Mouse (Mus musculus) hindbrain, embryonic 12.5 days (tissue): ENCODE data around the gene Cryge. TPM values are rescaled to one million over a fixed set of nuclear protein-coding genes. Genes with fewer than 3 reads are reported as not detected.
A peak's percentile ranks its signal among the peaks of the same experiment; 100 is the strongest.

ENCODE experiments used
- ATAC-seq: fragments of 200-750 bp; cut with Nextera tagmentation; 2 replicates; pipeline ENCODE4 v1.8.0; 2017; ENCODE audit warnings: moderate TSS enrichment; ENCODE audit not compliant: low FRiP score
- H3K27ac ChIP-seq: fragments of 300-500 bp; sonication (generic); 2 replicates; pipeline ENCODE4 v1.5.1; 2016; ENCODE audit warnings: mild to moderate bottlenecking
- H3K27me3 ChIP-seq: fragments of 300-500 bp; sonication (generic); 2 replicates; pipeline ENCODE4 v1.6.1; 2016; ENCODE audit warnings: mild to moderate bottlenecking
- H3K36me3 ChIP-seq: fragments of 300-500 bp; sonication (generic); 2 replicates; pipeline ENCODE4 v1.6.1; 2016; ENCODE audit warnings: mild to moderate bottlenecking
- H3K4me1 ChIP-seq: fragments of 300-500 bp; sonication (generic); 2 replicates; pipeline ENCODE4 v1.6.1; 2016
- H3K4me2 ChIP-seq: fragments of 300-500 bp; sonication (generic); replicated peaks from 2 replicates; pipeline ENCODE4 v1.6.1; 2016; ENCODE audit warnings: mild to moderate bottlenecking
- H3K4me3 ChIP-seq: fragments of 300-500 bp; sonication (generic); 2 replicates; pipeline ENCODE4 v1.5.1; 2016; ENCODE audit warnings: mild to moderate bottlenecking
- H3K9ac ChIP-seq: fragments of 300-500 bp; sonication (generic); 2 replicates; pipeline ENCODE4 v1.6.1; 2016; ENCODE audit warnings: mild to moderate bottlenecking, moderate library complexity
- H3K9me3 ChIP-seq: fragments of 300-500 bp; sonication (generic); replicated peaks from 2 replicates; pipeline ENCODE4 v1.6.1; 2016; ENCODE audit warnings: mild to moderate bottlenecking
- WGBS: fragments of 180-500 bp; shearing (Covaris S2); methylation state at CpG from one replicate; pipeline ENCODE4 v1.1.7; 2016; 5-methylcytosine and 5-hydroxymethylcytosine counted together
- polyA plus RNA-seq: library from polyadenylated mRNA; unstranded; fragments of >200 nt; fragmentation: Nextera tagmentation; extraction: Ambion mirVana; gene quantifications from 2 replicates; pipeline ENCODE4 v1.2.1, GENCODE M21; 2016

Gene Cryge
- polyA plus RNA-seq, 1 experiment from 2014 or later = not detected

GRCm38 (mm10) chr1:65048781-65049180, 2.2 kb downstream of the Cryge start:
- no peak overlapping the region for H3K4me3 ChIP-seq
- no peaks in the 10 kb centered on the region; the same call in 1 of the 2 replicates for H3K4me1 ChIP-seq
- no peak for ATAC-seq
- H3K27ac ChIP-seq = no peak overlapping the region
- no peak overlapping the region for H3K4me2 ChIP-seq
- H3K27me3 ChIP-seq = no peaks in the 10 kb centered on the region
- H3K9me3 ChIP-seq = no peaks in the 10 kb centered on the region
- no peaks in the 10 kb centered on the region for H3K36me3 ChIP-seq
- H3K9ac ChIP-seq = no peak overlapping the region
- WGBS = 58% methylated on average over 12 of the region's 12 CpGs

GRCm38 (mm10) chr1:65046401-65047109, 4.4 kb downstream of the Cryge start:
- no peak for ATAC-seq
- Histone ChIP-seq H3K4me3 (no peak overlapping the region), H3K27me3 (no peaks in the 10 kb centered on the region), H3K27ac (no peak overlapping the region), H3K4me1 (no peaks in the 10 kb centered on the region; the same call in 1 of the 2 replicates), H3K9me3 (no peaks in the 10 kb centered on the region), H3K36me3 (no peaks in the 10 kb centered on the region), H3K4me2 (no peak overlapping the region), H3K9ac (no peak overlapping the region)
- 41% methylated on average over 8 of the region's 8 CpGs for WGBS

GRCm38 (mm10) chr1:65043433-65043832, 7.5 kb downstream of the Cryge start:
- Histone ChIP-seq H3K4me1 (no peaks in the 10 kb centered on the region), H3K27me3 (no peaks in the 10 kb centered on the region), H3K4me2 (no peak overlapping the region), H3K36me3 (no peaks in the 10 kb centered on the region), H3K4me3 (no peak overlapping the region), H3K9ac (no peak overlapping the region), H3K27ac (no peak overlapping the region), H3K9me3 (no peaks in the 10 kb centered on the region)
- no peak for ATAC-seq
- WGBS = 84% methylated on average over 2 of the region's 2 CpGs

GRCm38 (mm10) chr1:65041837-65042236, 9.1 kb downstream of the Cryge start:
- Histone ChIP-seq H3K9ac (no peak overlapping the region), H3K27me3 (no peaks in the 10 kb centered on the region), H3K4me2 (no peak overlapping the region), H3K4me3 (no peak overlapping the region), H3K9me3 (no peaks in the 10 kb centered on the region), H3K27ac (no peak overlapping the region), H3K36me3 (no peaks in the 10 kb centered on the region), H3K4me1 (no peaks in the 10 kb centered on the region)
- no peak for ATAC-seq
- WGBS = 94% methylated on average over 3 of the region's 3 CpGs

- H3K27me3 ChIP-seq = no peaks in the 10 kb centered on the region
- H3K9ac ChIP-seq = no peak overlapping the region
- no peaks in the 10 kb centered on the region for H3K4me1 ChIP-seq
- no peak overlapping the region for H3K27ac ChIP-seq
- ATAC-seq = no peak
- no peak overlapping the region for H3K4me3 ChIP-seq
- no peak overlapping the region for H3K4me2 ChIP-seq
- no peaks in the 10 kb centered on the region for H3K36me3 ChIP-seq
- 75% methylated on average over 6 of the region's 6 CpGs for WGBS
- H3K9me3 ChIP-seq = no peaks in the 10 kb centered on the region
Measured at GRCm38 (mm10) chr1:65040806-65041205, 10.1 kb downstream of the Cryge start.

- H3K4me2 ChIP-seq = no peak overlapping the region
- H3K36me3 ChIP-seq = no peaks in the 10 kb centered on the region
- H3K27me3 ChIP-seq = no peaks in the 10 kb centered on the region
- H3K9me3 ChIP-seq = no peaks in the 10 kb centered on the region
- H3K4me1 ChIP-seq = no peaks in the 10 kb centered on the region
- 70% methylated on average over 3 of the region's 3 CpGs for WGBS
- no peak overlapping the region for H3K9ac ChIP-seq
- ATAC-seq = no peak
- no peak overlapping the region for H3K27ac ChIP-seq
- no peak overlapping the region for H3K4me3 ChIP-seq
Measured at GRCm38 (mm10) chr1:65039679-65040078, 11.3 kb downstream of the Cryge start.

GRCm38 (mm10) chr1:65037542-65037941, 13.4 kb downstream of the Cryge start:
- no peak overlapping the region for H3K27ac ChIP-seq
- WGBS = 71% methylated on average over 2 of the region's 2 CpGs
- no peak overlapping the region for H3K4me3 ChIP-seq
- no peaks in the 10 kb centered on the region for H3K27me3 ChIP-seq
- no peaks in the 10 kb centered on the region for H3K4me1 ChIP-seq
- no peaks in the 10 kb centered on the region for H3K36me3 ChIP-seq
- no peak for ATAC-seq
- H3K9ac ChIP-seq = no peak overlapping the region
- no peaks in the 10 kb centered on the region for H3K9me3 ChIP-seq
- no peak overlapping the region for H3K4me2 ChIP-seq

- no peaks in the 10 kb centered on the region for H3K36me3 ChIP-seq
- H3K4me2 ChIP-seq = no peak overlapping the region
Measured at GRCm38 (mm10) chr1:65035513-65035912, 15.4 kb downstream of the Cryge start.

GRCm38 (mm10) chr1:65032641-65033040, 18.3 kb downstream of the Cryge start, which contains the start of gene Akr1cl:
Gene Akr1cl (minus strand): TSS chr1:65032759.
- ATAC-seq = no peak
- Histone ChIP-seq H3K9ac (no peak within 1 kb of the TSS), H3K27me3 (no peaks in the 10 kb centered on the region)

More at GRCm38 (mm10) chr1:65035513-65035912, 15.4 kb downstream of the Cryge start:
- Histone ChIP-seq H3K9ac (no peak overlapping the region), H3K27ac (no peak overlapping the region), H3K4me1 (no peaks in the 10 kb centered on the region), H3K4me3 (no peak overlapping the region), H3K9me3 (no peaks in the 10 kb centered on the region), H3K27me3 (no peaks in the 10 kb centered on the region)
- no peak for ATAC-seq
- 49% methylated on average over 3 of the region's 3 CpGs for WGBS

GRCm38 (mm10) chr1:65028206-65028605, 22.7 kb downstream of the Cryge start:
- ATAC-seq = no peak
- no peak overlapping the region for H3K27ac ChIP-seq
- H3K9me3 ChIP-seq = no peaks in the 10 kb centered on the region
- no peaks in the 10 kb centered on the region for H3K36me3 ChIP-seq
- no peak overlapping the region for H3K4me3 ChIP-seq
- H3K4me2 ChIP-seq = no peak overlapping the region
- no peaks in the 10 kb centered on the region for H3K27me3 ChIP-seq
- 71% methylated on average over 9 of the region's 9 CpGs for WGBS
- no peak overlapping the region for H3K9ac ChIP-seq
- no peaks in the 10 kb centered on the region for H3K4me1 ChIP-seq

More at GRCm38 (mm10) chr1:65032641-65033040, 18.3 kb downstream of the Cryge start, which contains the start of gene Akr1cl:
- no peak within 1 kb of the TSS for H3K4me2 ChIP-seq
- no peak within 1 kb of the TSS for H3K4me3 ChIP-seq
- no peaks in the 10 kb centered on the region for H3K36me3 ChIP-seq
- H3K9me3 ChIP-seq = no peaks in the 10 kb centered on the region
- no peaks in the 10 kb centered on the region for H3K4me1 ChIP-seq
- no peak within 1 kb of the TSS for H3K27ac ChIP-seq

- no peak overlapping the region for H3K27ac ChIP-seq
- no peak overlapping the region for H3K9ac ChIP-seq
- H3K9me3 ChIP-seq = no peaks in the 10 kb centered on the region
- no peak overlapping the region for H3K4me3 ChIP-seq
- H3K27me3 ChIP-seq = no peaks in the 10 kb centered on the region
- no peaks in the 10 kb centered on the region for H3K4me1 ChIP-seq
- 79% methylated on average over 4 of the region's 4 CpGs for WGBS
- H3K4me2 ChIP-seq = no peak overlapping the region
- H3K36me3 ChIP-seq = no peaks in the 10 kb centered on the region
- no peak for ATAC-seq
Measured at GRCm38 (mm10) chr1:65012726-65013125, 38.2 kb downstream of the Cryge start.

GRCm38 (mm10) chr1:65010153-65010552, 40.8 kb downstream of the Cryge start:
- Histone ChIP-seq H3K36me3 (no peaks in the 10 kb centered on the region), H3K9me3 (no peaks in the 10 kb centered on the region), H3K9ac (no peak overlapping the region), H3K27ac (no peak overlapping the region), H3K4me2 (no peak overlapping the region), H3K4me3 (no peak overlapping the region), H3K4me1 (no peaks in the 10 kb centered on the region), H3K27me3 (no peaks in the 10 kb centered on the region)
- ATAC-seq = 0 out of 2 replicates have a peak, but pooled peaks have one; percentile 43
- 19% methylated on average over 9 of the region's 9 CpGs for WGBS

- no peak overlapping the region for H3K27ac ChIP-seq
- WGBS = 87% methylated on average over 6 of the region's 6 CpGs
Measured at GRCm38 (mm10) chr1:65005575-65005974, 45.4 kb downstream of the Cryge start.

More at GRCm38 (mm10) chr1:65005575-65005974, 45.4 kb downstream of the Cryge start:
- H3K36me3 ChIP-seq = no peaks in the 10 kb centered on the region
- no peak overlapping the region for H3K4me3 ChIP-seq
- H3K4me2 ChIP-seq = no peak overlapping the region
- H3K4me1 ChIP-seq = no peaks in the 10 kb centered on the region
- no peak for ATAC-seq
- no peaks in the 10 kb centered on the region for H3K9me3 ChIP-seq
- no peak overlapping the region for H3K9ac ChIP-seq
- H3K27me3 ChIP-seq = no peaks in the 10 kb centered on the region
